ENCODE assay signal across 23 mouse cellular contexts in genomic region chr6:125727484-125727911, GRCm38 (mm10). TPM values are rescaled to one million over a fixed set of nuclear protein-coding genes. Genes with fewer than 3 reads are reported as not detected.
DNase-seq lines count a peak whose midpoint lies in the region; ATAC-seq and TF ChIP-seq lines count a peak whose summit lies in the region.
"Had no signal": no experiment of that assay in that cellular context is flagged by ENCODE, and none has a peak within 500 bp of the region (broad histone marks: within the 10 kb centered on the region; RNA-seq: fewer than 3 reads in every experiment).

No protein-coding gene starts in this region.

- DNase-seq in forebrain, postnatal 0 days: peak; percentile 4
- peak; percentile 86 for DNase-seq in midbrain, embryonic 11.5 days (ENCODE audit: low spot score, missing footprints)
- peak; percentile 13 for DNase-seq in embryonic facial prominence, embryonic 11.5 days (ENCODE audit: low spot score)
- DNase-seq in retina, embryonic 14.5 days (ENCODE audit: low spot score): peak; percentile 67
- DNase-seq in lung, postnatal 36 days: no peak
- DNase-seq in right cerebral cortex, postnatal 10 days (ENCODE audit: low spot score in 2 of 2): no peak
- DNase-seq: adrenal gland, adult 2 months; heart, adult 18-20 months; heart, postnatal 36 days; kidney, adult 9 months; kidney, postnatal 4 days; layer of hippocampus, adult 9-11 months; lung, adult 2 months; right cerebral cortex, postnatal 14 days; spleen, adult 18-20 months; thymus, adult 18-20 months had no signal

- no peak for TF ChIP-seq CTCF in forebrain, postnatal 0 days (IDR thresholded peaks at IDR 0.05; ENCODE audit: low read depth)

- H3K27ac ChIP-seq in forebrain, postnatal 0 days (ENCODE audit: low read depth, low read length): no peak overlapping the region
- H3K27ac ChIP-seq in forebrain, embryonic 12.5 days: no peak overlapping the region
- no peak overlapping the region for H3K27ac ChIP-seq in midbrain, embryonic 11.5 days (ENCODE audit: low read depth, low read length)
- H3K27ac ChIP-seq in midbrain, embryonic 15.5 days: no peak overlapping the region
- H3K27ac ChIP-seq in embryonic facial prominence, embryonic 11.5 days (replicated peaks; ENCODE audit: low read depth, low read length): no peak overlapping the region
- H3K27ac ChIP-seq: embryonic facial prominence, embryonic 12.5 days; intestine, embryonic 15.5 days had no signal

- ATAC-seq in forebrain, postnatal 0 days: peak; percentile 14; the same call in 1 of the 2 replicates
- ATAC-seq in forebrain, embryonic 12.5 days (ENCODE audit: low FRiP score): no peak
- 0 out of 2 replicates have a peak, but pooled peaks have one; percentile 33 for ATAC-seq in midbrain, embryonic 11.5 days (ENCODE audit: low FRiP score)
- ATAC-seq in midbrain, embryonic 15.5 days (replicated peaks): no peak; the same call in 1 of the 2 replicates
- ATAC-seq in embryonic facial prominence, embryonic 11.5 days (replicated peaks; ENCODE audit: insufficient number of reproducible peaks, low FRiP score, low TSS enrichment, low read depth): no peak
- ATAC-seq: intestine, embryonic 15.5 days had no signal

- H3K4me1 ChIP-seq in forebrain, postnatal 0 days (ENCODE audit: insufficient read depth): no peaks in the 10 kb centered on the region
- H3K4me1 ChIP-seq in forebrain, embryonic 12.5 days: no peaks in the 10 kb centered on the region
- H3K4me1 ChIP-seq in midbrain, embryonic 11.5 days (ENCODE audit: control insufficient read depth, insufficient read depth, low read length): no peaks in the 10 kb centered on the region
- no peaks in the 10 kb centered on the region for H3K4me1 ChIP-seq in midbrain, embryonic 15.5 days
- H3K4me1 ChIP-seq in embryonic facial prominence, embryonic 11.5 days (ENCODE audit: control insufficient read depth, insufficient read depth, low read length): no peaks in the 10 kb centered on the region
- H3K4me1 ChIP-seq: intestine, embryonic 15.5 days had no signal

- H3K27me3 ChIP-seq in forebrain, postnatal 0 days (ENCODE audit: insufficient read depth, low read length): no peaks in the 10 kb centered on the region
- no peaks in the 10 kb centered on the region for H3K27me3 ChIP-seq in forebrain, embryonic 12.5 days
- no peaks in the 10 kb centered on the region for H3K27me3 ChIP-seq in midbrain, embryonic 11.5 days (ENCODE audit: control insufficient read depth, insufficient read depth, low read length)
- H3K27me3 ChIP-seq in midbrain, embryonic 15.5 days (replicated peaks): no peaks in the 10 kb centered on the region
- no peaks in the 10 kb centered on the region for H3K27me3 ChIP-seq in embryonic facial prominence, embryonic 11.5 days (ENCODE audit: control insufficient read depth, insufficient read depth, low read length)
- H3K27me3 ChIP-seq: embryonic facial prominence, embryonic 12.5 days; intestine, embryonic 15.5 days had no signal

- no peaks in the 10 kb centered on the region for H3K36me3 ChIP-seq in forebrain, postnatal 0 days (ENCODE audit: insufficient read depth)
- H3K36me3 ChIP-seq in forebrain, embryonic 12.5 days (replicated peaks): no peaks in the 10 kb centered on the region
- no peaks in the 10 kb centered on the region for H3K36me3 ChIP-seq in midbrain, embryonic 11.5 days (ENCODE audit: control insufficient read depth, insufficient read depth, low read length)
- H3K36me3 ChIP-seq in midbrain, embryonic 15.5 days (replicated peaks): no peaks in the 10 kb centered on the region
- H3K36me3 ChIP-seq in embryonic facial prominence, embryonic 11.5 days (replicated peaks; ENCODE audit: control insufficient read depth, insufficient read depth, low read depth, low read length): no peaks in the 10 kb centered on the region
- H3K36me3 ChIP-seq: embryonic facial prominence, embryonic 12.5 days; intestine, embryonic 15.5 days had no signal

- 38% methylated on average over 5 of the region's 5 CpGs for WGBS in forebrain, postnatal 0 days
- WGBS in forebrain, embryonic 12.5 days: 49% methylated on average over 5 of the region's 5 CpGs
- 53% methylated on average over 5 of the region's 5 CpGs for WGBS in midbrain, embryonic 11.5 days
- 52% methylated on average over 5 of the region's 5 CpGs for WGBS in midbrain, embryonic 15.5 days
- 56% methylated on average over 5 of the region's 5 CpGs for WGBS in embryonic facial prominence, embryonic 11.5 days

- H3K9me3 ChIP-seq in forebrain, postnatal 0 days (ENCODE audit: low read length): no peaks in the 10 kb centered on the region
- no peaks in the 10 kb centered on the region for H3K9me3 ChIP-seq in forebrain, embryonic 12.5 days
- no peaks in the 10 kb centered on the region for H3K9me3 ChIP-seq in midbrain, embryonic 11.5 days (ENCODE audit: control insufficient read depth, low read length)
- no peaks in the 10 kb centered on the region for H3K9me3 ChIP-seq in midbrain, embryonic 15.5 days
- H3K9me3 ChIP-seq in embryonic facial prominence, embryonic 11.5 days (replicated peaks; ENCODE audit: control insufficient read depth, low read length): no peaks in the 10 kb centered on the region
- H3K9me3 ChIP-seq: embryonic facial prominence, embryonic 12.5 days; intestine, embryonic 15.5 days had no signal

- H3K9ac ChIP-seq in forebrain, postnatal 0 days: no peak overlapping the region
- H3K9ac ChIP-seq in forebrain, embryonic 12.5 days: no peak overlapping the region
- H3K9ac ChIP-seq in midbrain, embryonic 11.5 days (ENCODE audit: low read length): no peak overlapping the region
- H3K9ac ChIP-seq in midbrain, embryonic 15.5 days: no peak overlapping the region
- H3K9ac ChIP-seq in embryonic facial prominence, embryonic 11.5 days (replicated peaks; ENCODE audit: low read length): no peak overlapping the region
- H3K9ac ChIP-seq: embryonic facial prominence, embryonic 12.5 days; intestine, embryonic 15.5 days had no signal

- H3K4me2 ChIP-seq in forebrain, postnatal 0 days (ENCODE audit: low read depth): no peak overlapping the region
- no peak overlapping the region for H3K4me2 ChIP-seq in forebrain, embryonic 12.5 days
- no peak overlapping the region for H3K4me2 ChIP-seq in midbrain, embryonic 11.5 days
- H3K4me2 ChIP-seq in midbrain, embryonic 15.5 days: no peak overlapping the region
- H3K4me2 ChIP-seq in embryonic facial prominence, embryonic 11.5 days (ENCODE audit: low read depth, low read length): no peak overlapping the region
- H3K4me2 ChIP-seq: embryonic facial prominence, embryonic 12.5 days; intestine, embryonic 15.5 days; liver, embryonic 11.5 days had no signal

- H3K4me3 ChIP-seq in forebrain, postnatal 0 days (ENCODE audit: low read depth, low read length): no peak overlapping the region
- H3K4me3 ChIP-seq in forebrain, embryonic 12.5 days (replicated peaks): no peak overlapping the region
- no peak overlapping the region for H3K4me3 ChIP-seq in midbrain, embryonic 11.5 days (ENCODE audit: low read depth, low read length)
- H3K4me3 ChIP-seq in midbrain, embryonic 15.5 days: no peak overlapping the region
- H3K4me3 ChIP-seq in embryonic facial prominence, embryonic 11.5 days (ENCODE audit: low read depth, low read length): no peak overlapping the region
- H3K4me3 ChIP-seq: embryonic facial prominence, embryonic 12.5 days; erythroblast, embryonic 14.5 days; intestine, embryonic 15.5 days had no signal

RNA-seq across cellular contexts. Expression of gene Ano2, which starts 37.3 kb away (rescaled TPM):
- 0.46 and 5.5 TPM in 2 replicates for total RNA-seq in forebrain, postnatal 0 days (2014; rRNA removed)
- polyA plus RNA-seq in forebrain, postnatal 0 days (2015; fragmentation: Nextera tagmentation; extraction: Ambion mirVana): 0.60 and 0.82 TPM in 2 replicates
- polyA plus RNA-seq in forebrain, embryonic 12.5 days (2016; fragmentation: Nextera tagmentation; extraction: Ambion mirVana): 0.18 and 0.26 TPM in 2 replicates
- polyA plus RNA-seq in midbrain, embryonic 11.5 days (2014; fragmentation: Nextera tagmentation; extraction: Ambion mirVana): 0.25 and 0.31 TPM in 2 replicates
- 0.19 and 0.34 TPM in 2 replicates for polyA plus RNA-seq in midbrain, embryonic 15.5 days (2015; fragmentation: Nextera tagmentation; extraction: Ambion mirVana)
- polyA plus RNA-seq in embryonic facial prominence, embryonic 11.5 days (2014; fragmentation: Nextera tagmentation; extraction: Ambion mirVana): 0.32 and 0.38 TPM in 2 replicates
- total RNA-seq: heart, adult 18-20 months; heart, postnatal 36 days had no signal
- polyA plus RNA-seq: C2C12 had no signal

Comparison
In these comparisons a context has a peak if more than half of its experiments do, and no peak if none do; other contexts are left out.
1. ATAC-seq: peak in forebrain, postnatal 0 days (single experiment) and midbrain, embryonic 11.5 days (single experiment); none in forebrain, embryonic 12.5 days (single experiment), midbrain, embryonic 15.5 days (single experiment) and embryonic facial prominence, embryonic 11.5 days (single experiment).
2. DNase-seq: peak in forebrain, postnatal 0 days (single experiment), midbrain, embryonic 11.5 days (single experiment), embryonic facial prominence, embryonic 11.5 days (single experiment) and retina, embryonic 14.5 days (single experiment); none in lung, postnatal 36 days (single experiment) and right cerebral cortex, postnatal 10 days (0 of 2).